ENCODE assay signal across 22 mouse cellular contexts in genomic region chr5:110550841-110551240, GRCm38 (mm10). TPM values are rescaled to one million over a fixed set of nuclear protein-coding genes. Genes with fewer than 3 reads are reported as not detected.
A peak's percentile ranks its signal among the peaks of the same experiment; 100 is the strongest.
DNase-seq lines count a peak whose midpoint lies in the region; ATAC-seq and TF ChIP-seq lines count a peak whose summit lies in the region.
"Had no signal": no experiment of that assay in that cellular context is flagged by ENCODE, and none has a peak within 500 bp of the region (broad histone marks: within the 10 kb centered on the region; RNA-seq: fewer than 3 reads in every experiment).

No protein-coding gene starts in this region.

- intact Hi-C loops in left cerebral cortex, adult 2 months (cut with DNase I): loop anchor here (5.0 kb wide), 1 partner anchor 59 kb away; no protein-coding TSS in a partner anchor
- intact Hi-C loops in left cerebral cortex, postnatal 25 days (cut with DNase I): no loop called here

- peaks cover 28% of the 10 kb centered on the region for H3K27me3 ChIP-seq in E14TG2a.4 (ENCODE audit: insufficient read depth, low read length)

- peak; percentile 34 for TF ChIP-seq CTCF in left cerebral cortex, adult 2 months (IDR thresholded peaks at IDR 0.05)
- peak; percentile 23 for TF ChIP-seq CTCF in E14TG2a.4 (conservative IDR thresholded peaks at IDR 0.05; ENCODE audit: low read length)

- H3K4me1 ChIP-seq in E14TG2a.4 (replicated peaks; ENCODE audit: low read depth, low read length): peaks cover 31% of the 10 kb centered on the region

- DNase-seq in cerebellum, adult 9-10 months: peak; percentile 33
- no peak for DNase-seq in left cerebral cortex, adult 2 months (ENCODE audit: extremely low spot score in 1 of 2, low spot score in 2 of 2)
- DNase-seq in left cerebral cortex, postnatal 25 days (ENCODE audit: low spot score in 2 of 2): no peak
- DNase-seq in ZHBTc4 (ENCODE audit: low read depth, low spot score): peak; percentile 44
- DNase-seq: adrenal gland, adult 2 months; B cell, adult 2 months; embryo, embryonic 11 days; heart, adult 18-20 months; heart, postnatal 36 days; kidney, adult 18-20 months; left cerebral cortex, postnatal 4 days; liver; lung, adult 18-20 months; lung, postnatal 14 days; thymus, adult 2 months had no signal

- no peak for ATAC-seq in cerebellum, adult (ENCODE audit: insufficient number of reproducible peaks, low FRiP score, low TSS enrichment)
- no peak for ATAC-seq in granulocyte monocyte progenitor cell, adult 5-6 weeks (replicated peaks; ENCODE audit: poor library complexity, severe bottlenecking)
- ATAC-seq: midbrain, embryonic 15.5 days had no signal

- H3K27ac ChIP-seq in left cerebral cortex, adult 2 months: no peak overlapping the region
- H3K27ac ChIP-seq: hindbrain, embryonic 15.5 days; kidney, postnatal 0 days; midbrain, embryonic 15.5 days had no signal

- no peaks in the 10 kb centered on the region for H3K36me3 ChIP-seq in E14TG2a.4 (ENCODE audit: insufficient read depth, low read length)
- H3K36me3 ChIP-seq: hindbrain, embryonic 15.5 days; midbrain, embryonic 15.5 days had no signal

- no peaks in the 10 kb centered on the region for H3K9me3 ChIP-seq in E14TG2a.4 (ENCODE audit: low read length)
- H3K9me3 ChIP-seq: hindbrain, embryonic 15.5 days; midbrain, embryonic 15.5 days had no signal

- H3K4me3 ChIP-seq in left cerebral cortex, adult 2 months: no peak overlapping the region
- no peak overlapping the region for H3K4me3 ChIP-seq in E14TG2a.4 (replicated peaks; ENCODE audit: low read length)
- H3K4me3 ChIP-seq: hindbrain, embryonic 15.5 days; midbrain, embryonic 15.5 days had no signal

RNA-seq across cellular contexts. Expression of gene Galnt9, which starts 6.7 kb away (rescaled TPM):
- total RNA-seq in left cerebral cortex, adult 2 months (2021): 100 to 1,000 TPM; 103 to 119 TPM
- total RNA-seq in left cerebral cortex, postnatal 25 days (2021): 100 to 1,000 TPM in 1 of 2 experiments, 10 to 100 TPM in 1; 90.0 to 123 TPM
- not detected in 2 replicates for total RNA-seq in granulocyte monocyte progenitor cell, adult 5-6 weeks (2014; fragmentation: Nextera tagmentation)
- 0.43 TPM in 1 of 2 replicates, not detected in the other for total RNA-seq in granulocyte monocyte progenitor cell, adult 5-6 weeks (2017)
- total RNA-seq: gastrocnemius, adult 8-10 months; heart, postnatal 36 days had no signal

Comparison
In these comparisons a context has a peak if more than half of its experiments do, and no peak if none do; other contexts are left out.
1. DNase-seq: peak in cerebellum, adult 9-10 months (single experiment) and ZHBTc4 (single experiment); none in left cerebral cortex, adult 2 months (0 of 2) and left cerebral cortex, postnatal 25 days (0 of 2).
2. RNA of gene Galnt9, which starts 6.7 kb away (total RNA-seq): 90.0 to 123 TPM in left cerebral cortex, postnatal 25 days and 103 to 119 TPM in left cerebral cortex, adult 2 months; 0.43 TPM in granulocyte monocyte progenitor cell, adult 5-6 weeks; every median in the first group is over 10 times any median in the second.